23 mouse cellular contexts compared by ENCODE assay signal in genomic region chr7:122229306-122229705, GRCm38 (mm10). TPM values are rescaled to one million over a fixed set of nuclear protein-coding genes. Genes with fewer than 3 reads are reported as not detected.
"Had no signal": no experiment of that assay in that cellular context is flagged by ENCODE, and none has a peak within 500 bp of the region (broad histone marks: within the 10 kb centered on the region; RNA-seq: fewer than 3 reads in every experiment).

No protein-coding gene starts in this region.

- ATAC-seq: hindbrain, embryonic 16.5 days; hindbrain, postnatal 0 days; inflammation-experienced regulatory T-cells, adult 6 months; intestine, embryonic 15.5 days; intestine, embryonic 16.5 days; intestine, postnatal 0 days had no signal

- DNase-seq: heart, postnatal 10 days; heart, postnatal 14 days; heart, postnatal 36 days; heart, postnatal 4 days; kidney, adult 11 months; kidney, adult 18-20 months; kidney, adult 2 months; kidney, adult 8-10 months; kidney, adult 9 months; kidney, postnatal 10 days; kidney, postnatal 14 days; kidney, postnatal 25 days; kidney, postnatal 36 days; kidney, postnatal 4 days; layer of hippocampus, adult 9-11 months; layer of hippocampus, postnatal 36 days had no signal

RNA-seq across cellular contexts. Expression of gene Chp2, which starts 10.0 kb away (rescaled TPM):
- total RNA-seq: hematopoietic stem cell, adult 5-6 weeks had no signal

RNA-seq across cellular contexts. Expression of gene Ern2, which starts 43.3 kb away (rescaled TPM):
- total RNA-seq: heart, postnatal 10 days; heart, postnatal 14 days; heart, postnatal 36 days; heart, postnatal 4 days; hematopoietic stem cell, adult 5-6 weeks had no signal
